Mouse (Mus musculus): ENCODE measurements at regions not wholly inside any gene's neighbourhood (a gene's known extent, or its start where the extent isn't known, plus 50 kb on each side); places are given as distances from the start of the nearest gene placed in this dataset.

DNA sequence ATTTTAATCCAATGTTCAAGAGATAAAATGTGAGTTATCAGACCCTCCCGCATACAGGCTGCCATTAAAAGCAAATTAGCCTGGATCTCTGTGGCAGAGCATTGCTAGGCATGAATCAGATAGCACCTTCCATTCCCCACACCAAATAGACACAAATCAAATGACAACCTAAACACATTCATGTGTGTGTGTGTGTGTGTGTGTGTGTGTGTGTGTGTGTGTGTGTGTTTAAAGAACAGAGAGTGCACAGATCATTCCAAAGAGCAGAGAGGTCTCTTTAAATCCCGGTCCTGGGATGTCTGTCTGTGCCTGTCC, 226.5 kb upstream of the Arrdc4 start:
- Histone ChIP-seq H3K36me3 (ENCODE audit: control insufficient read depth, insufficient read depth) (no peaks in the 10 kb centered on the region), H3K27me3 (replicated peaks; ENCODE audit: control insufficient read depth, insufficient read depth, low read length) (no peaks in the 10 kb centered on the region), H3K9ac (ENCODE audit: low read depth, low read length) (no peak overlapping the region), H3K4me3 (ENCODE audit: low read depth, low read length) (no peak overlapping the region), H3K27ac (ENCODE audit: low read depth, low read length) (no peak overlapping the region), H3K9me3 (ENCODE audit: control insufficient read depth) (no peaks in the 10 kb centered on the region), H3K4me1 (replicated peaks; ENCODE audit: control insufficient read depth, insufficient read depth, low read length) (no peaks in the 10 kb centered on the region), H3K4me2 (replicated peaks; ENCODE audit: low read depth) (no peak overlapping the region)
- no peak for TF ChIP-seq CTCF (IDR thresholded peaks at IDR 0.05; ENCODE audit: low read depth)
- 64% methylated on average over 2 of the region's 2 CpGs for WGBS
- no peak for ATAC-seq

DNA sequence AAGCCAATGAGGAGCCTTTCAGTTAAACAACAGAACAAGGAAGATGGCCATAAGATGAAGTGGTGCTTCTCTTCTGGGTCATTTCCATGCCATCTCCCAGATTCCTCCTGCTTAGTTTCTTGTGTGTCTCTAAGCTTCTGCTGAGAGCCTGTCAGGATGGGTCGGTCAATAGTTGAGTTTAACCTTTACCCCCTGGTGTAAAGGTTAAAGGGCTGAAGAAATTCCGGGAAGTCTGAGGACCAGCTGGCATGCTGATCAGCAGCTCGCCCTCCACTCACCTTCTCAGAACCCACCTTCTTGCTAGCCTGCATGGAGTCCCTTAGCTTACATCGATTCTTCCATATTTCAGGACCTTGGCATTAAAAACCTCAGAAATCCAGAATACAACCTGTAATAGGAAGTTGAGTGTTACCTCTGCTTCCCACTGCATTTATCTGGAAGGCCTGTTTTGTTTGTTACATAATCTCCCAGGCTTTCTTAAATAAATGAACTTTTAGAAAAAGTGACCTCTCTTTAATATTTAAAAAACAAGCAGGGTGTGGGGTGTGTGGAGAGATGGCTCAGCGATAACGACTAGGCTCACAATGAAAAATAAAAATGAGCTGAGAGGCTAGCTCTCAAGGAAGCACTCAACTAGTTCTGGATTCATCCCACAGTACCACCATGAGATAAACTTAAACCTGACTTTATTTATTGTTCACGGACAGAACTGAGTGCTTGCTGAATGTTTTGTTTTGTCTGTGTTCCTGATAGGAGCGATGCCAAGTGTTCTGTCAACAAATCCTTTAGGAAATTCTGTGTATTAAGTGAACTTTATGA, 225.9 kb upstream of the Arrdc4 start:
- no peak for TF ChIP-seq CTCF (IDR thresholded peaks at IDR 0.05; ENCODE audit: low read depth)
- Histone ChIP-seq H3K27ac (ENCODE audit: low read depth, low read length) (no peak overlapping the region), H3K4me2 (replicated peaks; ENCODE audit: low read depth) (no peak overlapping the region), H3K9ac (ENCODE audit: low read depth, low read length) (no peak overlapping the region), H3K36me3 (ENCODE audit: control insufficient read depth, insufficient read depth) (no peaks in the 10 kb centered on the region), H3K4me3 (ENCODE audit: low read depth, low read length) (no peak overlapping the region), H3K4me1 (replicated peaks; ENCODE audit: control insufficient read depth, insufficient read depth, low read length) (no peaks in the 10 kb centered on the region), H3K9me3 (ENCODE audit: control insufficient read depth) (no peaks in the 10 kb centered on the region), H3K27me3 (replicated peaks; ENCODE audit: control insufficient read depth, insufficient read depth, low read length) (no peaks in the 10 kb centered on the region)
- WGBS, result 70% methylated on average over 8 of the region's 8 CpGs
- ATAC-seq, result no peak

DNA sequence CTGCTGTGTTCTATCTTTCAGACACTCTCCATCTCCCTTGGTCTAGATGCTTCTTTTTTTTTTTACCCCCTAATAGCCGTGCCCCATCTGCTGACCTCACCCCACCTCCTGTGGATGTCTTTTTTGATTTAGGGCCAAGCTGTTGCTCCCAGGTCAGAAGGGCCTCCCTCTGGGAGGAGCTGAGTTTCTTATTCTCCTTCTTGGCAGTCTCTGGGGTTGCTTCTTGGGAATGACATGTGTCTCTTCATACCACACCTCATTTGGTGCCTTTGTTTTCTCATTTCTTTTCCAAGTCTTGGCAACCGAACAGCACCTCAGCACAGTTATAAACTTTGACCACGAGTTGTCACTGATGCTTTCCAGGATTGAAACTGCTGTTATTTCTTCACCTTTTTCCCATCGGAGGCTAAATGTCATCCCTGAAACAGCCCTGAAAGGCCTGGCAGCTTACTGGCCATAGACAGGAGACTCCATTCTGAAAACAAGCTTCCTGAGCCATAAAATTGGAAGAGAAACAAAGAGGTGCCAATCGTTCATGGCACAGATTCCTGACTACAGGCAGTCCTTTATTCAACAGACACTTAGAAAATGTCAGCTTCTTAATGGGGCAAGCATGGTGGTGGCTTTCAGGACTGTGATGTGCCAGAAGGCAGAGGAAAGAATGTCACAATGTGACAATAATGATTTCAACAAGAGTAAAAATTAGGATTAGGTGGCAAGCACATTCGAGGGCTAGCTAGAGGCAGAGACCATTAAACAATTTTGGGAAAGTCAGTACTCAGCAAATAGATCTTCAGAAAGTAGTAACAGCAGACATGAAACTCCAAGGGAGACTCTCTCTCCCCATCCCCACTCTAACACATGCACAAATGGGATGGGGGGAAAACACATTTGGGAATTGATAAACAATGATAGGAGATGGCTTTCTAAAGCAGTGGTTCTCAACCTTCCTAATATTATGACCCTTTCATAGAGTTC, 197.1 kb upstream of the Arrdc4 start:
- Histone ChIP-seq H3K27ac (ENCODE audit: low read depth, low read length) (no peak overlapping the region), H3K4me2 (replicated peaks; ENCODE audit: low read depth) (no peak overlapping the region), H3K4me1 (replicated peaks; ENCODE audit: control insufficient read depth, insufficient read depth, low read length) (no peaks in the 10 kb centered on the region), H3K27me3 (replicated peaks; ENCODE audit: control insufficient read depth, insufficient read depth, low read length) (no peaks in the 10 kb centered on the region), H3K9ac (ENCODE audit: low read depth, low read length) (no peak overlapping the region), H3K9me3 (ENCODE audit: control insufficient read depth) (no peaks in the 10 kb centered on the region), H3K4me3 (ENCODE audit: low read depth, low read length) (no peak overlapping the region), H3K36me3 (ENCODE audit: control insufficient read depth, insufficient read depth) (no peaks in the 10 kb centered on the region)
- 57% methylated on average over 6 of the region's 6 CpGs for WGBS
- TF ChIP-seq CTCF (IDR thresholded peaks at IDR 0.05; ENCODE audit: low read depth), result no peak
- ATAC-seq, result no peak

DNA sequence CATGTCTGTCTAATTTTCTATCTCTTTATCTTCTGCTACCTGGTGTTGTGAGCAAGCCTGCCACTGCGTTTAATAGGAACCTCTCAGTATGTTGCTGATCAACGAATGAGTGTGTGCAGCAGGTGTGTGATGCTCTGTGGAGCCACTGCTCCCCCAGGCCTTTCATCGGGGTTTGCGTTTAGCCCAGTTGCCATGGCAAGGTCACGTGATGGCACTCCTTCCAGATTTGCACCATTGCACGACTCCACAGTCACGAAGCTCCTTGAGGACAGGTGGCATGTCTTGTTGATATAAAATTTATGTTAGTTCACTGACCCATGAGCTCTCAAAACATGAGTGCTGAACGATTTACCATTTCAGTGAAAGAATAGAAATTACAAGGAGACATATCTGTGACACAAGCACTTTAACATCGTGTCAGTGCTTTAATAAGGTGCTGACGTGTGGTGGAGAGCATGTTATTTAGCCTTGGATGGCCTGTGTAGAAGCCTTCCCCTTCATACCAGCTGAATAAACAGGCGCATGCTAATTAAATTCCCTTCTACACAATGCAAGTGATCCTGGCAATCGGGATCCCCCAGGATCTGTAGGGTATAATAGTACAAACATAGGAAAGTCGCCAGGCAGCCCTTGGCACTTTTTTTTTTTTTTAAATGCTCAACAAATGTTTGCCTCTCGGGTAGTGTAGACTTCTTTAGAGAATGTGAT, 181.7 kb upstream of the Arrdc4 start:
- Histone ChIP-seq H3K4me1 (replicated peaks; ENCODE audit: control insufficient read depth, insufficient read depth, low read length) (no peaks in the 10 kb centered on the region), H3K9me3 (ENCODE audit: control insufficient read depth) (no peaks in the 10 kb centered on the region), H3K36me3 (ENCODE audit: control insufficient read depth, insufficient read depth) (no peaks in the 10 kb centered on the region), H3K4me3 (ENCODE audit: low read depth, low read length) (no peak overlapping the region), H3K27me3 (replicated peaks; ENCODE audit: control insufficient read depth, insufficient read depth, low read length) (no peaks in the 10 kb centered on the region), H3K4me2 (replicated peaks; ENCODE audit: low read depth) (no peak overlapping the region), H3K27ac (ENCODE audit: low read depth, low read length) (no peak overlapping the region), H3K9ac (ENCODE audit: low read depth, low read length) (no peak overlapping the region)
- 77% methylated on average over 14 of the region's 14 CpGs for WGBS
- TF ChIP-seq CTCF (IDR thresholded peaks at IDR 0.05; ENCODE audit: low read depth), result no peak
- ATAC-seq, result no peak

DNA sequence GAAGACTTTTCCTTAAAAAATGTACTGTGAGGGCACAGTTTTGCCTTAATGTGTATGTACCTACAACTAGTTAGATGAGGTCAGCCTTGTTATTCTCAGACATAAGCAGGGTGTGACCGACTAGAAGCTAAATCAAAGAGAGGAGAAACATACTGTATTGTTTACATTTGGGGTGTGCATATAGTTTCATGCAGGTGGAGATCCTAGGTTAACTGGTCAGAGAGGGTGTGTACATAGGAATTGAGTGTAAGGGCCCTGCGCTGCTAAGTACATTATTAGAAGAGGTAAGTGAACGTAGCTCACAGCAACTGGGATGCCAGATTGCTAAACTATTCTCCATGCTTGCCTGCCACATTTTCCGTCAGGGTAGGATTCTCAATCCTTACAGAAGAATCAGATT, 180.6 kb upstream of the Arrdc4 start:
- H3K9me3 ChIP-seq (ENCODE audit: control insufficient read depth), result no peaks in the 10 kb centered on the region
- no peaks in the 10 kb centered on the region for H3K4me1 ChIP-seq (replicated peaks; ENCODE audit: control insufficient read depth, insufficient read depth, low read length)
- H3K4me3 ChIP-seq (ENCODE audit: low read depth, low read length), result no peak overlapping the region
- H3K36me3 ChIP-seq (ENCODE audit: control insufficient read depth, insufficient read depth), result no peaks in the 10 kb centered on the region
- H3K27me3 ChIP-seq (replicated peaks; ENCODE audit: control insufficient read depth, insufficient read depth, low read length), result no peaks in the 10 kb centered on the region
- no peak overlapping the region for H3K9ac ChIP-seq (ENCODE audit: low read depth, low read length)
- 79% methylated on average over 4 of the region's 4 CpGs for WGBS
- no peak overlapping the region for H3K4me2 ChIP-seq (replicated peaks; ENCODE audit: low read depth)
- no peak overlapping the region for H3K27ac ChIP-seq (ENCODE audit: low read depth, low read length)
- ATAC-seq, result no peak
- TF ChIP-seq CTCF (IDR thresholded peaks at IDR 0.05; ENCODE audit: low read depth), result no peak

DNA sequence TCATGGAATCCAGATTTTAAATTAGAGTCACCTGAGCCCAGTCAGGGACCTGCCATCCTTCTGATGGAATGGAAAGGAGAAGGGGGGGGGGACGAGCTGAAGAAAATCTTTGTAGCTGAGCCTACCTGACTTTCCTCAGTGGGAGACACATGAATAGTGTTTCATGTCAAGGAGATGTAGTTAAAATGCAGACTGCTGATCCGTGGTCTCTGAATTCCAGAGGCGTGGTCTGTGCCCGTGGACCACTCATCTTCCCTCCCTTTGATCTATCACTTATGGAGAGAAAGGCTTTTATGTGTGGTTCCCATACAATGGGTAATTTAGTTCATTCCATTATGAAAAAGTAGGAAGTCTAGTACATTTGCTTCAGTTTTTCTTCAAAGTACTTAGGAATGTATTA, 176.6 kb upstream of the Arrdc4 start:
- no peaks in the 10 kb centered on the region for H3K9me3 ChIP-seq (ENCODE audit: control insufficient read depth)
- no peaks in the 10 kb centered on the region for H3K27me3 ChIP-seq (replicated peaks; ENCODE audit: control insufficient read depth, insufficient read depth, low read length)
- no peaks in the 10 kb centered on the region for H3K4me1 ChIP-seq (replicated peaks; ENCODE audit: control insufficient read depth, insufficient read depth, low read length)
- no peak for ATAC-seq
- no peak overlapping the region for H3K9ac ChIP-seq (ENCODE audit: low read depth, low read length)
- TF ChIP-seq CTCF (IDR thresholded peaks at IDR 0.05; ENCODE audit: low read depth), result no peak
- no peaks in the 10 kb centered on the region for H3K36me3 ChIP-seq (ENCODE audit: control insufficient read depth, insufficient read depth)
- no peak overlapping the region for H3K27ac ChIP-seq (ENCODE audit: low read depth, low read length)
- H3K4me2 ChIP-seq (replicated peaks; ENCODE audit: low read depth), result no peak overlapping the region
- H3K4me3 ChIP-seq (ENCODE audit: low read depth, low read length), result no peak overlapping the region
- WGBS, result 84% methylated on average over 4 of the region's 4 CpGs

All from intestine, postnatal 0 days (tissue).